Mouse (Mus musculus) midbrain, embryonic 13.5 days (tissue): ENCODE measurements around the gene L3mbtl4. TPM values are rescaled to one million over a fixed set of nuclear protein-coding genes. Genes with fewer than 3 reads are reported as not detected.
"Not testable (repeated sequence)": the region's sequence is repeated elsewhere in the genome, so short reads cannot be mapped to it uniquely, and the experiment has no call there.

Source experiments
- ATAC-seq: fragments of 200-750 bp; cut with Nextera tagmentation; 2 replicates; pipeline ENCODE4 v1.8.0; 2017; ENCODE audit warnings: mild to moderate bottlenecking, moderate TSS enrichment, moderate library complexity
- H3K27ac ChIP-seq: fragments of 300-500 bp; sonication (generic); 2 replicates; pipeline ENCODE4 v1.5.1; 2015; ENCODE audit warnings: inconsistent platforms, mild to moderate bottlenecking, moderate library complexity
- H3K27me3 ChIP-seq: fragments of 300-500 bp; sonication (generic); 2 replicates; pipeline ENCODE4 v1.6.1; 2015; ENCODE audit warnings: mild to moderate bottlenecking, inconsistent platforms
- H3K36me3 ChIP-seq: fragments of 300-500 bp; sonication (generic); 2 replicates; pipeline ENCODE4 v1.6.1; 2015; ENCODE audit warnings: mild to moderate bottlenecking, inconsistent platforms
- H3K4me1 ChIP-seq: fragments of 300-500 bp; sonication (generic); replicated peaks from 2 replicates; pipeline ENCODE4 v1.6.1; 2015; ENCODE audit warnings: inconsistent platforms
- H3K4me2 ChIP-seq: fragments of 300-500 bp; sonication (generic); replicated peaks from 2 replicates; pipeline ENCODE4 v1.6.1; 2015; ENCODE audit warnings: moderate library complexity, mild to moderate bottlenecking, inconsistent platforms
- H3K4me3 ChIP-seq: fragments of 300-500 bp; sonication (generic); replicated peaks from 2 replicates; pipeline ENCODE4 v1.5.1; 2015; ENCODE audit warnings: mild to moderate bottlenecking, inconsistent platforms
- H3K9ac ChIP-seq: fragments of 300-500 bp; sonication (generic); replicated peaks from 2 replicates; pipeline ENCODE4 v1.6.1; 2015; ENCODE audit warnings: mild to moderate bottlenecking, inconsistent platforms
- H3K9me3 ChIP-seq: fragments of 300-500 bp; sonication (generic); 2 replicates; pipeline ENCODE4 v1.6.1; 2016; ENCODE audit warnings: mild to moderate bottlenecking, inconsistent platforms
- WGBS: fragments of 180-500 bp; shearing (Covaris S2); methylation state at CpG from one replicate; pipeline ENCODE4 v1.1.7; 2015; 5-methylcytosine and 5-hydroxymethylcytosine counted together
- polyA plus RNA-seq: library from polyadenylated mRNA; unstranded; fragments of >200 nt; fragmentation: Nextera tagmentation; extraction: Ambion mirVana; gene quantifications from 2 replicates; pipeline ENCODE4 v1.2.1, GENCODE M21; 2015

The L3mbtl4 gene
- polyA plus RNA-seq, 1 experiment from 2014 or later = 1.6 TPM

- WGBS = 72% methylated on average over 1 of the region's 1 CpGs
Observed at GRCm38 (mm10) chr17:68407121-68407520, 133.5 kb downstream of the L3mbtl4 start.

DNA sequence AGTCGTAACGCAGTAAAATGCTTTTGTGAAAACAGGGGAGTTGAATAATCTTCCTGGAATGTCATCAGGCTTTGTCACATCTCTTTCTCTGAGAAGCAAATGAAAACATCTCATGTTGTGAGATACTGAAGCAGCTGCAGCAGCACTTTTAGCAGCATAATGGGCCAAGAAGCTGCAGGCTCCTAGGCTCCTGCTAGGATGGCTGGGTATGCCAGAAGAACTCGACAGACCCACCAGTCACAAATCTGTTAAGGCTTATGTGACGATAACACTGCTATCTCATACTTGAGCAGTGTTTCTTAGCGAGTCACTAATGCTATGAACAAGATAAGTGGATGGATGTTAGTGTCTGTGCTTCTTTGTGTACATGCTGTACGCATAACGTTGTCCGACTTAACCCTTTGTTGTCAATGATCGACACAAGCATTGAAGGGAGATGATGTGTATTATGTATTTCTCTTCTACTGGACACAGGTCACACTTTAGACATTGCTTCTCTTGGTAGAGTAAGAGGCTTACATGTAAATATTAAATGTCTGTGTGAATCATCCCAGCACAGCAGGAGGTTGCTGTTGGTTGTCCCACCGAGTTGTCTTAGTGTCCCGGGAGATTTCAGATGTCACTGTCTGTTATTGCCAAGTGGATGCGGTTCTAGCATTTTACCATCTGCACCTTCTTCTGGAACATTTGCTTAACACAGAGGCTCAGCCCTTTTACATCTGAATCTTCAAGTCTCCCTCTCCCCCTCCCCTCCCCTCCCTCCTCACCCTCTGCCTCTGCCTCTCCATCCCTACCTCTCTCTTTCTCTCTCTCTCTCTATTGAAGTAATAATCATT is 149.3 kb downstream of the L3mbtl4 start:
- 65% methylated on average over 12 of the region's 12 CpGs for WGBS
- no peak overlapping the region for H3K9ac ChIP-seq
- ATAC-seq = no peak
- no peaks in the 10 kb centered on the region for H3K9me3 ChIP-seq
- no peak overlapping the region for H3K4me2 ChIP-seq
- no peaks in the 10 kb centered on the region for H3K36me3 ChIP-seq
- H3K4me3 ChIP-seq = no peak overlapping the region
- no peaks in the 10 kb centered on the region for H3K27me3 ChIP-seq
- no peak overlapping the region for H3K27ac ChIP-seq
- H3K4me1 ChIP-seq = no peaks in the 10 kb centered on the region

More at GRCm38 (mm10) chr17:68407121-68407520, 133.5 kb downstream of the L3mbtl4 start:
- H3K9me3 ChIP-seq, H3K4me1 ChIP-seq, ATAC-seq, H3K4me2 ChIP-seq, H3K36me3 ChIP-seq, H3K27ac ChIP-seq, H3K27me3 ChIP-seq, H3K4me3 ChIP-seq, H3K9ac ChIP-seq: not testable (repeated sequence)

GRCm38 (mm10) chr17:68433576-68433975 is 160.0 kb downstream of the L3mbtl4 start:
- H3K4me3 ChIP-seq = no peak overlapping the region
- no peaks in the 10 kb centered on the region for H3K36me3 ChIP-seq
- no peaks in the 10 kb centered on the region for H3K4me1 ChIP-seq
- no peak overlapping the region for H3K4me2 ChIP-seq
- no peak overlapping the region for H3K27ac ChIP-seq
- no peak overlapping the region for H3K9ac ChIP-seq
- no peak for ATAC-seq
- no peaks in the 10 kb centered on the region for H3K27me3 ChIP-seq
- no peaks in the 10 kb centered on the region for H3K9me3 ChIP-seq
- WGBS = 71% methylated on average over 5 of the region's 5 CpGs

GRCm38 (mm10) chr17:68450921-68451320 is 177.3 kb downstream of the L3mbtl4 start:
- H3K27ac ChIP-seq = no peak overlapping the region
- 94% methylated on average over 1 of the region's 1 CpGs for WGBS
- H3K36me3 ChIP-seq = no peaks in the 10 kb centered on the region
- no peak for ATAC-seq
- no peaks in the 10 kb centered on the region for H3K27me3 ChIP-seq
- no peaks in the 10 kb centered on the region for H3K9me3 ChIP-seq
- no peak overlapping the region for H3K4me3 ChIP-seq
- H3K9ac ChIP-seq = no peak overlapping the region
- no peak overlapping the region for H3K4me2 ChIP-seq
- no peaks in the 10 kb centered on the region for H3K4me1 ChIP-seq

- Histone ChIP-seq H3K27ac (no peak overlapping the region), H3K9me3 (no peaks in the 10 kb centered on the region), H3K4me2 (no peak overlapping the region), H3K27me3 (no peaks in the 10 kb centered on the region), H3K4me3 (no peak overlapping the region), H3K36me3 (no peaks in the 10 kb centered on the region), H3K4me1 (no peaks in the 10 kb centered on the region), H3K9ac (no peak overlapping the region)
- WGBS = 87% methylated on average over 5 of the region's 5 CpGs
- no peak for ATAC-seq
Observed at GRCm38 (mm10) chr17:68461471-68461870, 187.9 kb downstream of the L3mbtl4 start.

DNA sequence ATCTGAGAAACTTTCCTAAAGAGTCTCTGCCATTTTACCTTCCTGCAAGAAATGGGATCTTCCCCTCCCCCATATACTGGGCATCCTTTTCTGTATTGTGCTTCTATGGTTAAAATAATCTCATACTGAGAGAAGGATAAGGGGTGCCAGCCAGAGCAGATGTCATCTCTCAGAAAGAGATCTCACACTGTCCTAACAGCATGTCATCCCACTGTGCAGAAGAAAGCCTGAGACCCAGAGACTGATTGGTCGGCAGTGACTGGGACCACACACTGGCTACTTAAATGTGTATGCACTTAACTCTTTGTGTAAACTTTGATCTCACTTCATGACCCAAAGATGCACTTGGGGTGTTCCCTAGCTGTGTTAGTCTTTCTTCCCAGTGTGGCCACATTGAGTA is 193.7 kb downstream of the L3mbtl4 start:
- no peak overlapping the region for H3K4me3 ChIP-seq
- ATAC-seq = no peak
- H3K36me3 ChIP-seq = no peaks in the 10 kb centered on the region
- H3K27me3 ChIP-seq = no peaks in the 10 kb centered on the region
- no peaks in the 10 kb centered on the region for H3K9me3 ChIP-seq
- no peak overlapping the region for H3K4me2 ChIP-seq
- 49% methylated on average over 1 of the region's 1 CpGs for WGBS
- no peaks in the 10 kb centered on the region for H3K4me1 ChIP-seq
- H3K9ac ChIP-seq = no peak overlapping the region
- no peak overlapping the region for H3K27ac ChIP-seq

DNA sequence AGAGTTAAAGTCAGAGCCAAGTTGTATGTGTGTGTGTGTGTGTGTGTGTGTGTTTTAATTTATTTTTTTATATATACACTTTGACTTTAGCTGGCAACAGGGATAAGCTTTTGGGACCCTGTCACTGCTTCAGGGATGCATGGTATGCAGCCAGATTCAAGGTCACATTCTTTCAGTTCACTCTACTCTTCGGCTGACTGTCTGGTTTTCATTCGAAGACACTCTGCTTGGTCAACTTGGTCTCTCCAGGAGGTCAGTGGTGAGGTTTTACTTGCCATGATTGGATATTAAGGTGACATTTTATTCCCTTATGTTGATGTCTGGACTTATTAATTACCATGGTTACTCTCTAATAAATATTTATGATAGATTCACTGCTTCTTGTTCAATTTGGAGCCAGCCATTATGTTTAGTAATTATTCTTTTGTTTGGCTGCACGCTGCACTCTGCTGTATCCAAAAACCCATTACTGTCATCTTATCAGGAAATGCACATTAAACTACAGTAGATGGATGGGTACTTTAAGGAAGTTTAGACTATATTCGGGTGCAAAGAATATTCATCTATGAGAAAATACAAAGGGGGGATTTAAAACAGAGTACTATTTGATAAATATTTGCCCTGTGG is 216.6 kb downstream of the L3mbtl4 start:
- Histone ChIP-seq H3K36me3 (no peaks in the 10 kb centered on the region), H3K4me2 (no peak overlapping the region), H3K4me3 (no peak overlapping the region), H3K27ac (no peak overlapping the region), H3K4me1 (peaks cover 4% of the 10 kb centered on the region), H3K9ac (no peak overlapping the region), H3K9me3 (no peaks in the 10 kb centered on the region), H3K27me3 (no peaks in the 10 kb centered on the region)
- ATAC-seq = peak; percentile 78
- WGBS = 26% methylated on average over 4 of the region's 4 CpGs

DNA sequence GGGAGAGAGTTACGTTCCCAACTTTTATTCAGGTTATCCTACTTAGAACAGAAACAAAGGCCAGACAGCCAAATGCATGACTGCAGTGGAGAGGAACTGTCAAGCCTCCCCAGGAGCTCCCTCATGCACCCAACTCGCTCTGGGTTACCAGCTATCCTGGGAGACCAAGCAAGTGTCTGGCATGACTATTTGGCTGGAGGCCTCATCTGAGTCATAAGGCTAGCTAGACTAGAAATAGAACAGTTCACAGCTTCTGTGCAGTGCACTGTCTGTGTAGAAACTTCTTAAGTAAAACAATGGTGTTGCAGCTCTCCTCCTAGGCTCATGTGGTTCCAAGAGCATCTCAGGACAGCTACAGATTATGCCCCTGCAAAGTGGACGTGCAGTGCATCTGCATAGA is 218.6 kb downstream of the L3mbtl4 start:
- Histone ChIP-seq H3K9me3 (no peaks in the 10 kb centered on the region), H3K36me3 (no peaks in the 10 kb centered on the region), H3K27ac (no peak overlapping the region), H3K4me3 (no peak overlapping the region), H3K9ac (no peak overlapping the region), H3K4me1 (peaks cover 4% of the 10 kb centered on the region), H3K4me2 (no peak overlapping the region), H3K27me3 (no peaks in the 10 kb centered on the region)
- ATAC-seq = no peak
- 89% methylated on average over 3 of the region's 3 CpGs for WGBS

- H3K36me3 ChIP-seq, H3K27ac ChIP-seq, H3K27me3 ChIP-seq, H3K4me1 ChIP-seq, H3K4me3 ChIP-seq, H3K9me3 ChIP-seq, H3K4me2 ChIP-seq, H3K9ac ChIP-seq, ATAC-seq: not testable (repeated sequence)
- WGBS = 87% methylated on average over 2 of the region's 4 CpGs
Observed at GRCm38 (mm10) chr17:68502998-68503397, 229.4 kb downstream of the L3mbtl4 start.

DNA sequence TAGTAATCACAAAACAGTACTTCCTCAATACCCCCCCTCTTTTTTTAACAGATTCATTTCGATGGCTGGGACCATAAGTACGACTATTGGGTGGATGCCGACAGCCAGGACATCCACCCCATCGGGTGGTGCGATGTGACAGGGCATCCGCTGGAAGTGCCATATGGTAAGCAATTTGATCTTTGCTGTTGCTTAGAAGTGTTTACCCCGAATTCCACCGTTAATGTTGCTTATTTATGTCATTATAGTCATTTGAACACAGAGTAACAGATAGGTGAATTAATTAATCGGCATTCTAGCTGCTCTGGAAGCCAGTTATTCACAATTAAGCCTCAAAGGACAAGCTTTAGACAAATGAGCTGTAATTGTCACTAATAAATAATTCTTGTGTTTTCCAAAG is 286.1 kb downstream of the L3mbtl4 start:
- Histone ChIP-seq H3K27me3 (no peaks in the 10 kb centered on the region), H3K4me2 (no peak overlapping the region), H3K9me3 (no peaks in the 10 kb centered on the region), H3K4me3 (no peak overlapping the region), H3K36me3 (no peaks in the 10 kb centered on the region), H3K27ac (no peak overlapping the region), H3K4me1 (no peaks in the 10 kb centered on the region), H3K9ac (no peak overlapping the region)
- 81% methylated on average over 9 of the region's 9 CpGs for WGBS
- no peak for ATAC-seq

DNA sequence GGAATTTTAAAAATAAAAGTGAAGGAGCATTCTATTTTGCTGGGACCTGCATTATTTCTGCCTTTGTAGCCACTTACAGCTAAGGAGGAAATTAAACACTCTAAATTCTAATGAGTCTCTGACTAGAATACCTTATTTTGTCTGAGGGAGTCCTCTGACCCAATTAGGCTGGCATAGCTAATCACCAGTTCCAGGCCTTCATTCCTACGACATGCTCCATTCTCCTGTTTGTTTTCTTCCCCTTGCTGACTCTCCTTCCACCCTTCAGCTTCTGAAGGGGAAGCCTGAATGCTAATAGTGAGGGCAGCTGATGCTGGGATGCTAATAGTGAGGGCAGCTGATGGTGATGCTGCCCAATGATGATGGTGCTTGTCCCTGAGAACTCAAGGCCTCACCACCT is 286.7 kb downstream of the L3mbtl4 start:
- Histone ChIP-seq H3K36me3 (no peaks in the 10 kb centered on the region), H3K4me1 (no peaks in the 10 kb centered on the region), H3K4me3 (no peak overlapping the region), H3K9ac (no peak overlapping the region), H3K9me3 (no peaks in the 10 kb centered on the region), H3K4me2 (no peak overlapping the region), H3K27me3 (no peaks in the 10 kb centered on the region), H3K27ac (no peak overlapping the region)
- WGBS = 38% methylated on average over 1 of the region's 1 CpGs
- peak; percentile 24; the same call in 1 of the 2 replicates for ATAC-seq

- Histone ChIP-seq H3K27ac (no peak overlapping the region), H3K36me3 (no peaks in the 10 kb centered on the region), H3K27me3 (no peaks in the 10 kb centered on the region), H3K4me3 (no peak overlapping the region), H3K9ac (no peak overlapping the region), H3K4me1 (no peaks in the 10 kb centered on the region), H3K9me3 (no peaks in the 10 kb centered on the region), H3K4me2 (no peak overlapping the region)
- no peak for ATAC-seq
- WGBS = 95% methylated on average over 6 of the region's 6 CpGs
Observed at GRCm38 (mm10) chr17:68571806-68572205, 298.2 kb downstream of the L3mbtl4 start.
